Mouse (Mus musculus) stomach, embryonic 16.5 days (tissue): ENCODE measurements around the gene Neto2. TPM values are rescaled to one million over a fixed set of nuclear protein-coding genes. Genes with fewer than 3 reads are reported as not detected.

Experiments
- ATAC-seq: fragments of 200-750 bp; cut with Nextera tagmentation; 2 replicates; pipeline ENCODE4 v1.8.0; 2017; ENCODE audit warnings: moderate number of reproducible peaks, moderate TSS enrichment; ENCODE audit not compliant: insufficient read depth, low FRiP score
- H3K27ac ChIP-seq: fragments of 300-500 bp; sonication (generic); 2 replicates; pipeline ENCODE4 v1.5.1; 2014; ENCODE audit warnings: low read length
- H3K27me3 ChIP-seq: fragments of 300-500 bp; sonication (generic); 2 replicates; pipeline ENCODE4 v1.6.1; 2014; ENCODE audit warnings: low read length, control low read depth, mixed read lengths; ENCODE audit not compliant: control insufficient read depth, insufficient read depth
- H3K36me3 ChIP-seq: fragments of 300-500 bp; sonication (generic); 2 replicates; pipeline ENCODE4 v1.6.1; 2014; ENCODE audit warnings: low read length; ENCODE audit not compliant: control insufficient read depth, insufficient read depth
- H3K4me1 ChIP-seq: fragments of 300-500 bp; sonication (generic); 2 replicates; pipeline ENCODE4 v1.6.1; 2014; ENCODE audit warnings: low read length, control low read depth, mixed read lengths; ENCODE audit not compliant: control insufficient read depth, insufficient read depth
- H3K4me2 ChIP-seq: fragments of 300-500 bp; sonication (generic); 2 replicates; pipeline ENCODE4 v1.6.1; 2014; ENCODE audit warnings: low read depth, low read length, mixed read lengths
- H3K4me3 ChIP-seq: fragments of 300-500 bp; sonication (generic); replicated peaks from 2 replicates; pipeline ENCODE4 v1.5.1; 2014; ENCODE audit warnings: mild to moderate bottlenecking, low read length
- H3K9ac ChIP-seq: fragments of 300-500 bp; sonication (generic); 2 replicates; pipeline ENCODE4 v1.6.1; 2014; ENCODE audit warnings: low read length
- H3K9me3 ChIP-seq: fragments of 300-500 bp; sonication (generic); replicated peaks from 2 replicates; pipeline ENCODE4 v1.6.1; 2016; ENCODE audit warnings: low read length, control low read depth; ENCODE audit not compliant: control insufficient read depth
- WGBS: fragments of 180-500 bp; shearing (Covaris S2); extraction: QIAGEN DNeasy Blood & Tissue Kit; methylation state at CpG from one replicate; pipeline ENCODE4 v1.1.7; 2014; 5-methylcytosine and 5-hydroxymethylcytosine counted together
- microRNA-seq: library from miRNA; unstranded; fragments of <30 nt; microRNA quantifications from one replicate; pipeline ENCODE4, GENCODE M21; 2016
- polyA plus RNA-seq: library from polyadenylated mRNA; unstranded; fragments of >200 nt; fragmentation: Nextera tagmentation; extraction: Ambion mirVana; gene quantifications from 2 replicates; pipeline ENCODE4 v1.2.1, GENCODE M21; 2015

Gene Neto2
- polyA plus RNA-seq, 1 experiment from 2014 or later, result 4.7 TPM

DNA sequence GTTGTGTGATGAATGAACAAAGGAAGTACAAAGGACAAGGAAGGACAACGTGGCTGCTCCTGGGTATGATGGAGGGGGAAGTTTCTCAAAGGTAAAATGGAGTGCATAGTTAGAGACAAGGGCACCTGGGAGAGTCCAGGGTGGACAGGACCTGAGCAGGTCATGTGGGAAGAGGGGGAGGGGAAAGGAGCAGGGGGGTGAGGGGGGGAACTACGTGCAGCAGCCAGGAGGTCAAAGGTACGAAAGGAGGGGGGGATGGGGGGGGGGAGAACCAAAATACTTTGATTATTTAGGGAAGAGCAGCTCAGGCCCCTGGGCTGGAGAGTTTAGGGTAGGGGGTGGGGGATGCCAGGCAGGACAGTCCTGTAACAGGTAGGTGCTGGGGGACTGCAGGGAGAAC, 105.7 kb downstream of the Neto2 start:
- ATAC-seq, result no peak
- no peak overlapping the region for H3K27ac ChIP-seq
- H3K27me3 ChIP-seq, result no peaks in the 10 kb centered on the region
- H3K4me1 ChIP-seq, result 0 out of 2 replicates have a peak, but pooled peaks cover 4% of the 10 kb centered on the region
- H3K4me3 ChIP-seq, result no peak overlapping the region
- no peak overlapping the region for H3K9ac ChIP-seq
- no peaks in the 10 kb centered on the region for H3K9me3 ChIP-seq
- H3K4me2 ChIP-seq, result no peak overlapping the region
- no peaks in the 10 kb centered on the region for H3K36me3 ChIP-seq
- 34% methylated on average over 3 of the region's 3 CpGs for WGBS

- Histone ChIP-seq H3K27me3 (no peaks in the 10 kb centered on the region), H3K9ac (no peak overlapping the region), H3K4me3 (no peak overlapping the region), H3K9me3 (no peaks in the 10 kb centered on the region), H3K36me3 (no peaks in the 10 kb centered on the region), H3K4me2 (no peak overlapping the region), H3K27ac (no peak overlapping the region), H3K4me1 (0 out of 2 replicates have a peak, but pooled peaks cover 4% of the 10 kb centered on the region)
- 82% methylated on average over 3 of the region's 3 CpGs for WGBS
- ATAC-seq, result no peak
Measured at GRCm38 (mm10) chr8:85593324-85593723, 107.4 kb downstream of the Neto2 start.

- 75% methylated on average over 1 of the region's 1 CpGs for WGBS
- ATAC-seq, result no peak
Measured at GRCm38 (mm10) chr8:85591532-85591931, 109.2 kb downstream of the Neto2 start.

GRCm38 (mm10) chr8:85590258-85590657, 110.5 kb downstream of the Neto2 start:
- Histone ChIP-seq H3K4me2 (no peak overlapping the region), H3K27ac (no peak overlapping the region), H3K9me3 (no peaks in the 10 kb centered on the region), H3K27me3 (no peaks in the 10 kb centered on the region), H3K4me3 (no peak overlapping the region), H3K36me3 (no peaks in the 10 kb centered on the region), H3K9ac (no peak overlapping the region), H3K4me1 (0 out of 2 replicates have a peak, but pooled peaks cover under 1% of the 10 kb centered on the region)
- ATAC-seq, result no peak
- WGBS, result 62% methylated on average over 1 of the region's 1 CpGs

More at GRCm38 (mm10) chr8:85591532-85591931, 109.2 kb downstream of the Neto2 start:
- no peak overlapping the region for H3K4me2 ChIP-seq
- H3K27me3 ChIP-seq, result no peaks in the 10 kb centered on the region
- H3K9me3 ChIP-seq, result no peaks in the 10 kb centered on the region
- no peak overlapping the region for H3K27ac ChIP-seq
- H3K4me3 ChIP-seq, result no peak overlapping the region
- H3K36me3 ChIP-seq, result no peaks in the 10 kb centered on the region
- 0 out of 2 replicates have a peak, but pooled peaks cover 4% of the 10 kb centered on the region for H3K4me1 ChIP-seq
- H3K9ac ChIP-seq, result no peak overlapping the region

GRCm38 (mm10) chr8:85588596-85588995, 112.1 kb downstream of the Neto2 start:
- Histone ChIP-seq H3K4me2 (no peak overlapping the region), H3K36me3 (no peaks in the 10 kb centered on the region), H3K27me3 (no peaks in the 10 kb centered on the region), H3K4me3 (no peak overlapping the region), H3K4me1 (no peaks in the 10 kb centered on the region), H3K9me3 (no peaks in the 10 kb centered on the region), H3K9ac (no peak overlapping the region), H3K27ac (no peak overlapping the region)
- WGBS, result 82% methylated on average over 2 of the region's 2 CpGs
- ATAC-seq, result no peak

Small RNAs within 50 kb of the gene (microRNA-seq; reads per million reads assigned to microRNA genes)
- gene Mir8109, result not detected

Other genes starting within 250 kb of the Neto2 start
- 26.7 and 27.5 TPM in 2 replicates for gene Gpt2, start 208.3 kb downstream of the Neto2 start, polyA plus RNA-seq
- 135 and 144 TPM in 2 replicates for gene Dnaja2, start 145.6 kb downstream of the Neto2 start, polyA plus RNA-seq
- 67.2 and 71.0 TPM in 2 replicates for gene Itfg1, start 140.0 kb upstream of the Neto2 start, polyA plus RNA-seq
- gene Phkb, start 140.0 kb upstream of the Neto2 start, polyA plus RNA-seq, result 37.3 and 47.7 TPM in 2 replicates